Mouse (Mus musculus) heart, embryonic 10.5 days (tissue): Measurements from ENCODE around the gene Abcc4. TPM values are rescaled to one million over a fixed set of nuclear protein-coding genes. Genes with fewer than 3 reads are reported as not detected.
"Not testable (repeated sequence)": the region's sequence is repeated elsewhere in the genome, so short reads cannot be mapped to it uniquely, and the experiment has no call there.

ENCODE experiments used
- DNase-seq: peaks from one replicate; pipeline ENCODE4 v3.0.0-alpha.2; 2017; ENCODE audit warnings: low spot score
- H3K27ac ChIP-seq: fragments of 300-500 bp; sonication (generic); 2 replicates; pipeline ENCODE4 v1.5.1; 2016; ENCODE audit warnings: mild to moderate bottlenecking
- H3K27me3 ChIP-seq: fragments of 300-500 bp; sonication (generic); 2 replicates; pipeline ENCODE4 v1.6.1; 2016; ENCODE audit warnings: mild to moderate bottlenecking; ENCODE audit not compliant: poor library complexity, insufficient read depth, severe bottlenecking
- H3K36me3 ChIP-seq: fragments of 300-500 bp; sonication (generic); 2 replicates; pipeline ENCODE4 v1.6.1; 2016; ENCODE audit warnings: mild to moderate bottlenecking, moderate library complexity
- H3K4me1 ChIP-seq: fragments of 300-500 bp; sonication (generic); 2 replicates; pipeline ENCODE4 v1.6.1; 2016; ENCODE audit warnings: mild to moderate bottlenecking
- H3K4me3 ChIP-seq: fragments of 300-500 bp; sonication (generic); 2 replicates; pipeline ENCODE4 v1.5.1; 2016; ENCODE audit warnings: mild to moderate bottlenecking, moderate library complexity
- H3K9me3 ChIP-seq: fragments of 300-500 bp; sonication (generic); 2 replicates; pipeline ENCODE4 v1.6.1; 2016; ENCODE audit warnings: mild to moderate bottlenecking, moderate library complexity
- WGBS: fragments of 180-500 bp; shearing (Covaris S2); methylation state at CpG from one replicate; pipeline ENCODE4 v1.1.7; 2016; 5-methylcytosine and 5-hydroxymethylcytosine counted together
- polyA plus RNA-seq: library from polyadenylated mRNA; unstranded; fragments of >200 nt; fragmentation: Nextera tagmentation; extraction: Ambion mirVana; gene quantifications from 2 replicates; pipeline ENCODE4 v1.2.1, GENCODE M21; 2016

Gene Abcc4
- polyA plus RNA-seq, 1 experiment from 2014 or later = 1.9 TPM

DNA sequence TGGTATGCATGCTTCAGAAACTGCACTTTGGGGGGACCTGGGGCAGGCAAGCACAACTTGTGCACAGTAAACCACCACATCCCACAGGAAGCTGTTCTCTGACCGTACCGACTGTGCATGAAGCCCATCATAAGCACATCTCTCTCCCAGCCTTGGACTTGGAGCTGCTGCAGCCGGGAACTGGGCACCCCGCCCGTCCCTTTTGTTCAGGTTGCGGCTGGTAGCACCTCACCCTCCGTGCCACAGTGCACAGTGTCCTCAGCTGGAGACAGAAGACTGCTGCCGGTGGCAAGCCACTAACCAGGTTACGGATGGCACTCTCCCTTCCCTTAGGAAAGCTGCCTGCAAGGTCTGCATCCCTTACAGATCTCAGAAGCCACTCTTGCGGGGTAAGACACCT lies 15.7 kb downstream of the Abcc4 start:
- no peak for DNase-seq
- Histone ChIP-seq H3K36me3 (no peaks in the 10 kb centered on the region), H3K27ac (no peak overlapping the region), H3K4me3 (no peak overlapping the region), H3K4me1 (0 out of 2 replicates have a peak, but pooled peaks cover 6% of the 10 kb centered on the region), H3K9me3 (no peaks in the 10 kb centered on the region), H3K27me3 (0 out of 2 replicates have a peak, but pooled peaks cover 4% of the 10 kb centered on the region)
- 81% methylated on average over 10 of the region's 10 CpGs for WGBS

DNA sequence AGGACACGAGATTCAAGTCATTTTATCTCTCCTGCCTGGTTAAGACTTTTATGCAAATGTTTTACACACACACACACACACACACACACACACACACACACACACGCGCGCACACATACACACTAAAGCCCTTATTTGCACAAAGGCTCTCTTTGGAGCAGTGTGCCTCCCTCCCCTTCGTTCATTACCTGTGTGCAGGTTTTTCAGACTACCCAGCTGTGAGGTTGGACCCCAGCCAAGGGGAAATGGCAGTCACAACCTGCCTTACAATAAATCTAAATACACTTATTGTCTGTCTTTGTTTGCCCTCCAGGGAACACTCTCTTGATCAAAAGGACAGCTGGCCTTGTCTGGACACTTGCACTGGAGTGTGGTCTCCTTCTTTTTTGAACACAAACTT lies 17.4 kb downstream of the Abcc4 start:
- Histone ChIP-seq H3K4me3 (no peak overlapping the region), H3K27ac (no peak overlapping the region), H3K9me3 (no peaks in the 10 kb centered on the region), H3K4me1 (0 out of 2 replicates have a peak, but pooled peaks cover 6% of the 10 kb centered on the region), H3K36me3 (no peaks in the 10 kb centered on the region), H3K27me3 (0 out of 2 replicates have a peak, but pooled peaks cover 4% of the 10 kb centered on the region)
- WGBS = 78% methylated on average over 5 of the region's 5 CpGs
- DNase-seq = no peak

DNA sequence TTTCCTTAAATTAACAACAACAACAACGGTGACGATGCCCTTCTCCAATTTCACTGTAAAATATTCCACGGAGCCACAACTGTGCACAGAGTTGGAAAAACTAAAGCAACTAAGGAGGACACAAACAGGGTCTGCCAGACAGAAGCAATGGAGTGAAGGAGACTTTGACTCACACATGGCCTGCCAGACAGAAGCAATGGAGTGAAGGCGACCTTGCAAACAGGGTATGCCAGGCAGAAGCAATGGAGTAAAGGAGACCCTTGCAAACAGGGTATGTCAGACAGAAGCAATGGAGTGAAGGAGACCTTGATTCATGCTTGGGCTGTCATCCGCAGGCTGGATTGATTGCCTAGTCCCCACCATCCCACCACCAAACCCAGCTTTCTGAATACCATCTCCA lies 19.2 kb downstream of the Abcc4 start:
- Histone ChIP-seq H3K9me3 (no peaks in the 10 kb centered on the region), H3K36me3 (no peaks in the 10 kb centered on the region), H3K27ac (no peak overlapping the region), H3K4me1 (0 out of 2 replicates have a peak, but pooled peaks cover 6% of the 10 kb centered on the region), H3K4me3 (no peak overlapping the region), H3K27me3 (0 out of 2 replicates have a peak, but pooled peaks cover 4% of the 10 kb centered on the region)
- DNase-seq = no peak
- 82% methylated on average over 5 of the region's 5 CpGs for WGBS

DNA sequence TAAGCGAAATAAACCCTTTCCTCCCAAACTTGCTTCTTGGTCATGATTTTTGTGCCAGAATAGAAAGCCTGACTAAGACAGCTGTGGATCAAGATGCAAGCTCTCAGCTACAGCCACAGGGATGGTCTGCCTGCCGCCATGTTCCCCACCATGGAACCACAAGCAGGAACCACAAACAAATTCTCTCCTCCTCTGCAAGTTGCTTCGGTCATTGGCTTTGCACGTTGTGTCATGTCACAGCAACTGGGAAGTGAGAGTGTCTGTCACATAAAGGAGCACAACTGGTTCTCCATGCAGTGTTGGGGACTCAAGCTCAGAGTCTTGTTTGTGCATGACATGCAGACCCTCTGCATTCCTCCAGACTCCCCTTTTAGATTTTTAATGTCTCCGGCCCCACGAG lies 20.4 kb downstream of the Abcc4 start:
- Histone ChIP-seq H3K4me3 (no peak overlapping the region), H3K4me1 (0 out of 2 replicates have a peak, but pooled peaks cover 3% of the 10 kb centered on the region), H3K9me3 (no peaks in the 10 kb centered on the region), H3K27ac (no peak overlapping the region), H3K27me3 (peaks cover 10% of the 10 kb centered on the region; the same call in 1 of the 2 replicates), H3K36me3 (no peaks in the 10 kb centered on the region)
- 92% methylated on average over 6 of the region's 6 CpGs for WGBS
- no peak for DNase-seq

DNA sequence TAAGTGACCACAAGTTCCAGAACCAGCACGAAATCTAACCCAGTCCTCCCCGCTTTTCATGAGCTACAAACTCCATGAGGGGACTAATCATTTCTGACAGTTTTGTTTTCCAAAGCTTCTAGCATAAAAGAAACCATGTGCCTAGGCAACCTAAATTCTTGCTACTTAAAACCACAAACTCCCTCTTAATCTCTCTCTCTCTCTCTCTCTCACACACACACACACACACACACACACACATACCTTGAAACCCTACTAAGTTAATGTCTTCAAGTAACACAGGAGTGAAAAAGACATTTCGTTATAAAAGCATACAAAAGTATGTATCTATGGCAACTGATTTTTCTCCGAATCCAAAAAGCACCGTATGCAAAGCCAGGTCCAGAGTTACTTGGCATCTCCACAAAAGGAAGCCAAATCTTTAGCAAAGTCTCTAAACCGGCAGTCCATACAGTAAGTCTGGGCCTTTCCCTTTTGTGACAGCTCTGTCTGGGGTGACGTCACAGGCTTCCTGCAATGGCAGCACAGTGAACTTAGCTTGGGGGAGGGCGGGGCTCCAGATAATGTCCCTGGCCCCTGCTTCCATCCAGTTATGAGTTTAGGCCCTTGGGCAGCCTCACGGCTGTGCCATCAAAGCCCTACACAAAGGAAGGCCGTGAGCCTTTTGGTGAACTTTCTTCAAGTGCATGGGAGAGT lies 23.5 kb downstream of the Abcc4 start:
- Histone ChIP-seq H3K27me3 (peaks cover 16% of the 10 kb centered on the region; the same call in 1 of the 2 replicates), H3K4me1 (no peaks in the 10 kb centered on the region), H3K4me3 (no peak overlapping the region), H3K9me3 (no peaks in the 10 kb centered on the region), H3K27ac (no peak overlapping the region), H3K36me3 (no peaks in the 10 kb centered on the region)
- DNase-seq = no peak
- WGBS = 70% methylated on average over 10 of the region's 10 CpGs

DNA sequence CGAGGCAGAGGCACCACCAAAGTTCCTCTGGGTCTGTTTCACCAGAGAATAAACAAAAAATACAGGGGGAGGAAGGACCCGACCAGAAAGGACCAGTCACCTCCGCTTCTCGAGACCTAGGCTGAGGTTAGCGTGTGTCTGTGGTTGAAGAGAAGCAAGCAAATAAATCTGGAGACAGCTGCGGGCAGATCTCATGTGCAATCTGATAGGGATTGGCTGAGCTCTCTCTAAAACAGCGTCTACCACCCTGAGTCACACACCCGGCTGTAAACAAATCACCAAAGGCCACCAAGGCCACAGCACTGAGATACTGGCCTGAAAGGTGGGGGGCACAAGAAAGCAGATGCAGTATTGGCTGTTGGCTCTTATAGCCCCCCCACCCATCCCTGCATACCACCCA lies 24.9 kb downstream of the Abcc4 start:
- Histone ChIP-seq H3K36me3 (no peaks in the 10 kb centered on the region), H3K9me3 (no peaks in the 10 kb centered on the region), H3K4me3 (no peak overlapping the region), H3K27ac (no peak overlapping the region), H3K4me1 (no peaks in the 10 kb centered on the region), H3K27me3 (peaks cover 16% of the 10 kb centered on the region; the same call in 1 of the 2 replicates)
- no peak for DNase-seq
- WGBS = 54% methylated on average over 8 of the region's 8 CpGs

DNA sequence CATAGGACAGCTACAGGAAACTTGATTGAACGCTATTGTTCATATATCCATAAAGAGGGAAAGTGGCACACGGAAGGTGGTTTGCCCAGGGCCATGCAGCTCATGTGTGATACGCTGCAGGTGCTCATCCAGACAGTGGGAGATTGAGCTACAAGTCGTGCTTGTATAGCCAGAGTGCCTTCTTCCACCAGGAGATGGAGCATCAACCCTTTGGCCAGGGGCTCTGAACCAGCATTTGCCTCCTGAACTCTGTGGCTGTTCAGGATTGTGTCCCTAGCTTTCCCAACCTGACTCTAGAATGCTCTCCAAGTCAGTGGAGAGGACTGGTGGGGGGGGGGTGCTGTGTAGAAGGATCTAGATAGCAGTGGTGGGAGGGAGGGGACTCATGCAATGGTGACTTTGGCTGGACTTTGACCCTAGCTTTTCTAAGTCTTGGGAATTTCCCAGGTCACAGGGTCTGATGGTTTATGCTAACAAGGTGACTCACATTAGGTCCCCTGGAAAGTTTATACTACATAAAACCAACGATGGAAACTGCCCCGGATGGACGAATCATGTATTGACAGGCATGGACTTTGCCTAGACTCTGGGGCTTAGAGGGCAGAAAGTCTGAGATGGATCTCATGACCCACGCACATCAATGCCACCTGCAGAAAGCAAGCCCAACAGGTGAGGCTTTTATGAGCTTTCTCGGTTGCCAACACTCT lies 27.6 kb downstream of the Abcc4 start:
- H3K4me1 ChIP-seq = no peaks in the 10 kb centered on the region; the same call in 1 of the 2 replicates
- 87% methylated on average over 9 of the region's 9 CpGs for WGBS
- peaks cover 19% of the 10 kb centered on the region; the same call in 1 of the 2 replicates for H3K27me3 ChIP-seq
- no peak overlapping the region for H3K27ac ChIP-seq
- no peak overlapping the region for H3K4me3 ChIP-seq
- no peaks in the 10 kb centered on the region for H3K36me3 ChIP-seq
- DNase-seq = no peak
- no peaks in the 10 kb centered on the region for H3K9me3 ChIP-seq

DNA sequence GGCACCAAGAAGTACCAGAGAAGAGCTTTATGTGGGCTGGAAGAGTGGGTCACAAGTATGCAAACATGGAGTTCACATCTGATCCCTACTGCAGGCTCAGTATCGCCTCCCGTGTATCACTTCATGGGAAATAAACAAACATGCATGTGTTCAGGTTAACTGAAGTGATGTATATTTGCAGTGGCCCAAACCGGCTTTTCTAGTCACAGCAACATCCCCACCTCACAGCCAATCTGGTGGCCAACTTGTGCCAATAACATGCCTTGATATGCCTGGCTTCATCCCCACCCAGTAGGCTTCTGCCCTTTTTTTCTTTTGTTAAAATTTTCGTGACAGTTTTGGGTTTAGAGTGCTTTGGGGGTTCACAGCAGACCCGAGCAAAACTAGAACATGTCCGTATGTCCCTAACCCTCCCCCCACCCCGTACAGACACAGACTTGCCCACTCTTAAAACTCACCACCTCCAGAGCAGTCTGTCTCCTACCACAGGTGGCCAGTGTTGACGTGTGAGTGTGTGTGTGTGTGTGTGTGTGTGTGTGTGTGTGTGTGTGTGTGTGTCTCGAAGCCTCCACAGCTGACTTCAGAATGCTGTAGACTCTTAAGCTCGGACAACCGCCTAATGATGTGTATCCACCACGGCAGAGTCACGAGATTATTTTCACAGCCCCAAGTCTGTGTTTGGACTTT lies 29.6 kb downstream of the Abcc4 start:
- no peak overlapping the region for H3K4me3 ChIP-seq
- DNase-seq = no peak
- H3K27ac ChIP-seq = no peak overlapping the region
- no peaks in the 10 kb centered on the region for H3K36me3 ChIP-seq
- no peaks in the 10 kb centered on the region for H3K9me3 ChIP-seq
- 69% methylated on average over 13 of the region's 13 CpGs for WGBS
- no peaks in the 10 kb centered on the region; the same call in 1 of the 2 replicates for H3K4me1 ChIP-seq
- peaks cover 19% of the 10 kb centered on the region; the same call in 1 of the 2 replicates for H3K27me3 ChIP-seq

DNA sequence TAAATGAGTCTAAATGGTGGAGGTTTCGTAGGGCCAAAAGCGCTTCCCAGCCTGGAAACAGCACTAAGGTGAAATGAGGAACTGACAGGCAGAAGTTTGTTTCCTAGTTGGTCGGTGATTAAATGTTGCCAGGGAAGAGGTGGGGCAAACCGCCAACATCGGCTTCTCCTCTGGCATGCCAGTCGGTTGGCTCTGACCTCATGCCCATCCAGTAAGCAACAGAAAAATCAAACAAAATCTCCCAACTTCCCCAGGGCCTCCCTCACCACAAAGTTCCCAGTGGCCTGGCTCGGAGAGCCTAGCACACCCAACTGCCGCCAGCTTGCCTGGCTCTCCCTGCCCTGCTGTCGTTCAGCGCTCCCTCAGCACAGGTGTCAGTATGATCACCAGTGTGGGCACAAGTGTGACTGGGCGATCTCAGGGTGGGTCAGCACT lies 31.3 kb downstream of the Abcc4 start:
- Histone ChIP-seq H3K27ac (no peak overlapping the region), H3K27me3 (peaks cover 10% of the 10 kb centered on the region; the same call in 1 of the 2 replicates), H3K4me3 (no peak overlapping the region), H3K4me1 (no peaks in the 10 kb centered on the region; the same call in 1 of the 2 replicates), H3K9me3 (no peaks in the 10 kb centered on the region), H3K36me3 (no peaks in the 10 kb centered on the region)
- 73% methylated on average over 11 of the region's 11 CpGs for WGBS
- DNase-seq = no peak

DNA sequence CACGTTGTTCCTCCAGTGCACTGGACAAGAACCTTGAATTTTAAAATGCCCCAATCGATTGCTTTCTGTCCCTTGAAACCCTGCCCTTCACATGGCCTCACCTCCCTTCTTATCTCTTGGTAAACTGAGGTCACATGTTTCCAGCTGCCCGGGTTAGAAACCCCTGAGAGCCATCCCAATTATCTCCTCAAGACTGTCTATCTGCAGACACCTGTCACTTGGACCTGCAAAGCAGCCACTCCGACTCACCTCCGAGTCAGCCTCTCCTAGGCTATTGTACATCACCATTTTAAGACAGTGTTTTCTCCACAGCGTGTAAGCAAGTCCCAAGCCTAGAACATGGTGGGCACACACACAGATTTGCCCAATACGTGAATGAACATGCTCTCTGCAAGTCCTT lies 31.8 kb downstream of the Abcc4 start:
- Histone ChIP-seq H3K27ac (no peak overlapping the region), H3K4me1 (no peaks in the 10 kb centered on the region; the same call in 1 of the 2 replicates), H3K36me3 (no peaks in the 10 kb centered on the region), H3K27me3 (peaks cover 5% of the 10 kb centered on the region; the same call in 1 of the 2 replicates), H3K4me3 (no peak overlapping the region), H3K9me3 (no peaks in the 10 kb centered on the region)
- DNase-seq = no peak
- 60% methylated on average over 7 of the region's 7 CpGs for WGBS

DNA sequence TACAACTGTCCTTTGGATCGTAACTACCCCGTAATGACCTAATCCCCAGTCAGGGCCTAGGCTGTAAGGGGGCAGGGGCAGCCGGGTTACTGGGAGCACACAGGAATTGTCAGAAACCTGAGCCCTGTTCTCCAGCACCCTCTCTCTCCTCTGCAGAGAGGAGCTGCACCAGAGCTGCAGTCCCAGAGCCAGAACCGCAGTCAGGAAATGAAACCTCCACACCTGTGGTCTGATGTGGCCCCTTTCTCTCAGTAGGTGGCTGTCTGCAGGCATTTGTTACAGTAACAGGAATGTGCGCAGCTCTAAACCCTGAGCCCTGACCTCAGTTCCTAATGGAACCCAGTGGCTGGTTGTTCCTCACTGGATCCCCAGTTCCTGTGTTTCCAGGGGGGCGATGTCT lies 32.5 kb downstream of the Abcc4 start:
- WGBS = 62% methylated on average over 6 of the region's 6 CpGs
- Histone ChIP-seq H3K27me3 (peaks cover 10% of the 10 kb centered on the region; the same call in 1 of the 2 replicates), H3K9me3 (no peaks in the 10 kb centered on the region), H3K4me1 (no peaks in the 10 kb centered on the region; the same call in 1 of the 2 replicates), H3K27ac (no peak overlapping the region), H3K36me3 (no peaks in the 10 kb centered on the region), H3K4me3 (no peak overlapping the region)
- no peak for DNase-seq

DNA sequence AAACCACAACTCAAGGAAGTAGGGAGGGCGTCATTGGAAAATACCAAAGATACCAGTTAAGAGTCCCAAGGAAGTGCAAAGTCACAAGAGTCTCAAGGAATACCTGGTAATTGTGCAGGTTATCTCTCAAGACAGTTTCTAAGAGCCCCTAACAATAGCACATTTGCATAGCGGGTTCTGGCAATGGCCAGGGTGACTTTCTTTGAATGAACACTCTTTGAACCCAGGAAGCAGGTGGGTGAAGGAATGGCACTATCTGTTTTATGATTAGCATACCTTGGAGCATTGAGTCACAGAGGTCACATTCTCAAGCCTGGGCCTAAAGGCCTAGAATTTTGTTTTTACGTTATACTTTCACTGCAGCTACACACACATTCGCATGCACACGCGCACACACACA lies 33.1 kb downstream of the Abcc4 start:
- not testable (repeated sequence) for H3K9me3 ChIP-seq, H3K27ac ChIP-seq, DNase-seq, H3K4me1 ChIP-seq, H3K4me3 ChIP-seq, H3K36me3 ChIP-seq
- H3K27me3 ChIP-seq = peaks cover 15% of the 10 kb centered on the region; the same call in 1 of the 2 replicates
- WGBS = 91% methylated on average over 6 of the region's 6 CpGs
